Mouse (Mus musculus): ENCODE results near the gene Frem1. TPM values are rescaled to one million over a fixed set of nuclear protein-coding genes. Genes with fewer than 3 reads are reported as not detected.

Frem1 gene
- total RNA-seq, 2 experiments from 2014 or later, result not detected

DNA sequence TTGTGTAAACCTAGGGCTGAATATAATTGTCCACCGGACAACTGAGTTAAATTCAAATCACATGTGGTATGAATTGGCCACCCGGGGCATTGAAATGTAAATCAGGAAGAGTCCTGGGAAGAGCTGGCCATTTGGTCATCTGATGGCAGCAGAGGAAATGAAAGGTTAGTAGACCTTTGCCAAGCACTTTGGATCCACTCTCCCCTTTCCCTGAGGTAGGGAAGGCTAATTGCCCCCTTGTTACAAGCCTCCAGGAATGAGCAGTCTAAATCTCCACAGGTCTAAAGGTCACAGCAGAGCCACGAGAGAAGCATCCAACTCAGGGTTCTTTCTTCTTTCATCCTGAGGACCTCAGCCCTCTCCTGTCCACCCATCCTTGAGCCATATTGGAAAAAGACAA, 20.5 kb downstream of the Frem1 start:
- ATAC-seq (replicated peaks; ENCODE audit: poor library complexity), result no peak

DNA sequence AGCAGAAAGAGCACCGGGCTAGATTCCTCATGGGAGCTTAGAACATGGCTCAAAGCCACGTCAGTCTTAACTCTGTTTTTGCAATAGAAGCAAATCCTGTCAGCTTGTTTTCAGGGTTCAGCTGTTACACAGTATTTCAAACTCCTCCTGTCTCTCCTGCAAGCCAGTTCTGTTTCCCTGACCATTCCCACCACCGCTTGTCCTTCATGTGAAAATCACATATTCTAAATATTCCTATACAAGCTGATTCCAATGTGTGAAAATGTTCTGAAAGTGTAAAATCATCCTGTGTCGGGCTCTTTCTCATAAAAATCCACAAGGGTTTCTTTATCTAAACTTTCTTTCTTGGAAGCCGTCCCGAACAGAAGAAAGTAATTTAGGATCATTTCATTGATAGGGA, 22.0 kb downstream of the Frem1 start:
- no peak for ATAC-seq (replicated peaks; ENCODE audit: poor library complexity)

DNA sequence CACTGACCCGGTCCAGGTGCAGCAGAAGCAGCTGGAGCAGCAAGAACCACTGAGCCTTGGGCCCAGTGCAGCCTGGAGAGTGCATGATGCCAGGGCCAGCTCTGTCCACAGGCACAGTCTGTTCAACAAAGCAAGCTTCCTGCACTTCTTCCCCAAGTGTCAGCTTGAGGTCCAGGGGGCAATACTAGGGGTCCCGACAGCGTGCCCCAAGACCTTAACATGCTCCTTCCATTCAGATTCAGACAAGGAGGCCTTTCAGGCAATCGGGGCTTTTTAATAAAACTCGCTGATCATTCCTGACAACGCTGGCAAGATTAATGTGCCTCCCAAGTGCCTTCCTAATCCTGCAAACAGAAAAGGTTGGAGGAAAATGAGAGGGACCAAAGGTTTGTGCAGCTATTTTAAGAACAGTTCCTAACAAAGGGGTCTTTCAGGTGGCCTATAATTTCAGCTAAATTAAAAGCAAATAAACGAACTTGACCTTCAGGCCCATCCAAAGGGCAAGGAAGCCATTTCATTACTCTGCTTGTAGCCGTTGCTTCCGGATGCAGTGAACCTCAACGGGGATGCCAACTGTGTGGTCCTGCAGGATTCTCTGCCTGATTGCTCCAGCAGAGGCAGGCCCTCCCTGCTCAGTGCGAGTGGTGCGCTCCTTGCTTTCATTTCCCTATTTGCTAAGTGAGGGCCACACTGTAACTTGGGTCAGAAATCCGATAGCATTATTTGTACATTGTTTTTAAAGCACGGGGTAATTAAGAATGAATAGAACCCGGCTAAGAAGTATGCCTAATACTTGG, 31.2 kb downstream of the Frem1 start:
- peak; percentile 77 for ATAC-seq (replicated peaks; ENCODE audit: poor library complexity)

DNA sequence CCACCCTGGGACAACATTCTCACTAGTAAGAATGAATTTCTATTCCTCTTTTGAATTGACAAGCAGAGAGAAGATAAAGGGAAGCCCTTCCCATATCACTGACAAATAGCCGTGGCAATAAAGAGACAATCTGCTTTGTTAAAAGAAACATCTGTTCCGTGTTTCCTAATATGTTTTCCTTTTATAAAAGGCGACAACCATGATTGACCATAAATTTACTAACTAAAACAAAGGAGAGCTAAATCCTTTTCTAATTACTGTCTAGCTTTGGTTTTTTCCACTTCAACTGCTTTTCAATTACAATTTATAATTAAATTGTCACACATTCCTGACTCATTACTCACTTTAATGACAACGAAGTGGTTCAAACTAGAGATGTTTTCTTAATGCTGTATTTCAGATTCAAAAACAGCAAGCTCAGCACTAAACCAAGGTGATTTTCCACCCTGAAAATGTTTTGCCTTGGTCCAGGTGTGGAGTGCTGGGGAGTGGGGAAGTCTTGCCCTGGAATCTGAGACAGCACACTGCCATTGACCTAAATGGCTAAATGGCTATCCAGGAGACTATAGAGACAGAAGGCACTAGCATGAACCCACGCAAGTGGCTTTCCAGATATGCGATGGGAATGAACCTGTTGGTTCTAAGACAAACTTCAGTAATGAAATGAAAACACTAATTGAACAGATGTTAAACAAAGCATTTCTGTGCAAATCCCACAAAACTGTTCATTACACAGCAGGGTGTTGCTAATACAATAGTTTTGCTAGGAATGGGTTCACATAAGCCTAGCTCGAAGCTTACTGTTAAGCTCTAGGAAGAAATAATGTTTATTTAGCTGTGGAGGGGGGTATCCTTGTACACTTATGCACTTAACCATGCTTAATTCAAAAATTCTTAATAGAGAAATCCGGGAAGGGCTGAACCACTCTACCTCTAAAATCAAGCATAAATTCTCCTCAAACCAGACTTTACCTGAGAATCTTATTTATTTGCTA, 33.7 kb downstream of the Frem1 start:
- no peak for ATAC-seq (replicated peaks; ENCODE audit: poor library complexity)

DNA sequence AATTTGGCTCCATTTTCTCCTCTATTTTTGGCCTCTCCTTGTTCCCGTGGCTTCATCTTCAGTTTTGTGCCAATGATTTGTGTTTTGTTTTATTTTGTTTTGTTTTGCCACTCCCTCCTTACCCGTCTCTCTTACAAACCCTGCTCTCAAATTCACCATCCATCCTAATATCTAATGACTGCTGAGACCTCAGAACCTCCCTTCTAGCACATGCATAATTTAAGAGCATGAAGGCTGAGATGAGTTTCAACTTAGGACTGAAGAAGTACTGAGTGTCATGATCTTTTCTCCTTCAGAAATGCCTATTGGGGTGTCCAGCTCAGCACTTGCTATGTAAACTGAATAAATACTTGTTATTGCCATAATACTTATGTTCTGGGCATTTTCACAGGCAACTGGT, 37.6 kb downstream of the Frem1 start:
- no peak for ATAC-seq (replicated peaks; ENCODE audit: poor library complexity)

DNA sequence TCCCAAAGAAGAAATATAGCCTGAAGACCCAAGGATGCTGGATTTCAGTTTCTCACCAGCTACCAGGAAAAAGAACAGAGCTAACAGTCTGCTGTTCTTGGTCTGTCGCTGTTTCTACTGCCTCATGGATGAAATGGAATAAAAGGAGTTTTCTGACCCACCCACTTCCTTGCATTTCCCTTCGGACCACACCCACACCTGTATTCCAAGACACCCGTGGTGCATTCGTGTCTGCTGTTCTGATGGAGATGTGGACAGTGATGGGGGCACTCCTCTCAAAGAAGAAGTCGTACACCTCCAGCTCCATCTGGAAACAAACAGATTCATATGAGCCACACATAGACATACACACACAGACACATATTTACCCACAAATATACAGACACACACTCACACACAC, 48.1 kb downstream of the Frem1 start:
- no peak for ATAC-seq (replicated peaks; ENCODE audit: poor library complexity)

DNA sequence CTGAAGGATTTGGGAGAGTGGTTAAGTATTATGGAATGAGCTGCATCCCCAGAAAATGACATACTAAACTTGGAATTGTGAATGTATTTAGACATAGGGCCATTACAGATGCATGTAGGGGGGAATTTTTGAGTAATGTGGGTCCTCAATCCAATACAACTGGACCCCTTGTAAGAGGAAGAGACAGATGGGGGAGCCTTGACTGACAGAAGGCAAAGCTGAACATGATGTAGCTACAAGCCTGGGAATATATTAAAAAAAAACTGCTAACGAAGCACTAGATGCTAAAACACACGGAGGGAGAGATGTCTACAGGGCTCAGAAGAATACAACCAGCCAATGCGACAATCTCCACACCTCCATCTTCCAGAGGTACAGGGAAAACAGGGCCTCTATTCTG, 60.1 kb downstream of the Frem1 start:
- ATAC-seq (replicated peaks; ENCODE audit: poor library complexity), result no peak

DNA sequence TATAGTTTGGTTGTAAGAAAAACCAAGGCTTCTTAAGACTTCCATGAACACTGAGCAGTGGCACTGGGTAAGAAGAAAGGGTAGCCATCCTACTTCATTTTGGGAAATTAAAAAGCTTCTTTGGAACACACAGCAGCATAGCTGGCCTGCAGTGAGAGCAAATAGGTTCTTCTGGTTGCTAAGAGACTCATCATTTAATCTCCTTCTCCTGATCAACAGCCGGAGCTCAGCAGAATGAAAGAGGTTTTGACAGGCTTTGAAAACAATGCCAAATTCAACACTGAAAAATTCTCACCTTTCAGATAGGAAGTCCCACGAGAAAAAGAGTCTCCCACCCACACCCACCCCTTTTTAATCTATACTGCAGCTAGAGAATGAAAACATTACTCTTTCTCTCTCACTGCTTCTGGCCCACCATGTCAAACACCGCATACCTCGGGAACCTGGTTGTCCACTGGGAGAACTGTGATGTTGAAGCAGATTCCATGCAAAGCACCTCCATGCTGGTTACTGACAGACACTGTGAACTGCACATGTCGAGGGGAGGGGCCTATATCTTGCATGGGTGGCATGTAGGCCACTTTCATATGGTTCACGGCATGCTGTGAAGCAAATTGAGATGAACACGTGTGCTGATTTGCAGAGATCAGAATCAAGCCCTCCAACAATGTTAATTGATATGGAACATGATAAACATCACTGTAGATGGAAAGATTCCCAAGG, 61.0 kb downstream of the Frem1 start:
- ATAC-seq (replicated peaks; ENCODE audit: poor library complexity), result no peak

DNA sequence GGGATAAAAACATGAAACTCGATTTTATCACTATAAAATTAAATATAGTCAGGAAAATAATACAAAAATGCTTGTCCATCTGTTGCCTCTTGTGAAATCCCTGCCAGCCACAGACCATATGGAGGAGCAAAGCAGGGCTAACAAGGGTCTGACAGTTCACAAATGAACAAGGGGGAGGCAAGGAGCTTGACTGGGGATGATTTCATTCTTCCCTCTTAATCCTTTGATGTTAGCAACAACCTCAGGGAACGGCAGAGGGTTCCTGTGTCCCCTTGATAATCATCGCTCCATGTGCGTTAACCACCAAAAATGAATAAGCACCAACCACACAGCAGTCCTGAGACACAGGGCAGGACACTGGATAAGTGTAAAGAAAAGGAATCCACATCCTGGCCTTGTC, 79.8 kb downstream of the Frem1 start:
- ATAC-seq (replicated peaks; ENCODE audit: poor library complexity), result no peak

DNA sequence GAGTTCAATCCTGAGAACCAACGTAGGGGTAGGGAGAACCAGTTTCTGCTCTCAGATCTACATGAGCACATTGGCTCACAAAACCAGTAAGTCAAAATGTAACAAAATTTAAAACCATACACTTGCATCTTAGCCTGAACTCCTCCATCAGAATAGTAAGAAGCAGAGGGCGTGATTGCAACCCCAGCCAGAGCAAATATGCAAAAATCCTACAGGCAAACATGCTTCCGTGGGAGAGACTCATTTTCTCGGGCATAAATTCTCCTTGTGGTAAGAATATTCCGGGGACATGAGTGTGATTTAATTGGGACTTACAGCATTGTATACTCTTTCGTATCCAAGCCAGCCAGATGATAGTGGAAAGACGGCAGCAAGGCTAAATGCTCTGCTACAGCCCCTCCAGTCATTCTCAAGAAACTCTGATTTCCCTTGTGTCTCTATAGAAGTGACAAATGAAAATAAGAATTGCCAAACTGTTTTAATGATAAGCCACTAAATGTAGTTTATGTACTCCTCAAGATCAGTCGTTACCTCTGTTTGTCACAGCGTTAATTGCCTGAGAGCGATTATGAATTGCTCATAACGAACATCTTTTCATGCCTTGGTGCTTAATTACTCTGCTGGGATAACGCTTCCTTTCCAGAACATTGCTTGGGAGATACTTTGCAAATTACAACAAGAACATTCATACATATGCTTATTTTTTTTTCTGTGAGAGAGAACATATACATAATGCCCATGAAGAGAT, 81.1 kb downstream of the Frem1 start:
- ATAC-seq (replicated peaks; ENCODE audit: poor library complexity), result no peak

DNA sequence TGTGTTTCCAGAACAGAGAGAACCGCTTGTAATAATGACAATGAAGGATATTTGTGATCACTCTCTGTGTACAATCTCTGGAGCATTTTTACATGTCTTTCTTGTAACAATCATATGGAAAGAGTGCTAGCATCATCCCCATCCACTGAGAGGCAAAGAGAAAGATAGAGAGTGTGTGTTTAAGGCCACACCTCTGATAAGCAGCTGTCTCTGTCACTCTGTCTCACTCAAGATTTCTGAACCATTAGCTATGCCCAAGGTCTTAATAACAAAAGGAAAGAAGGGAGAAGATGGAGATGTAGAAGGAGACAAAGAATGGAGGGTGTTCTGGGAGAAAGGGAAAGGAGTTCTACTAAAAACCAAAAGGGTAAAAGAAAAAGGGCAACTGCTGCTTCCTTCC, 91.1 kb downstream of the Frem1 start:
- no peak for ATAC-seq (replicated peaks; ENCODE audit: poor library complexity)

DNA sequence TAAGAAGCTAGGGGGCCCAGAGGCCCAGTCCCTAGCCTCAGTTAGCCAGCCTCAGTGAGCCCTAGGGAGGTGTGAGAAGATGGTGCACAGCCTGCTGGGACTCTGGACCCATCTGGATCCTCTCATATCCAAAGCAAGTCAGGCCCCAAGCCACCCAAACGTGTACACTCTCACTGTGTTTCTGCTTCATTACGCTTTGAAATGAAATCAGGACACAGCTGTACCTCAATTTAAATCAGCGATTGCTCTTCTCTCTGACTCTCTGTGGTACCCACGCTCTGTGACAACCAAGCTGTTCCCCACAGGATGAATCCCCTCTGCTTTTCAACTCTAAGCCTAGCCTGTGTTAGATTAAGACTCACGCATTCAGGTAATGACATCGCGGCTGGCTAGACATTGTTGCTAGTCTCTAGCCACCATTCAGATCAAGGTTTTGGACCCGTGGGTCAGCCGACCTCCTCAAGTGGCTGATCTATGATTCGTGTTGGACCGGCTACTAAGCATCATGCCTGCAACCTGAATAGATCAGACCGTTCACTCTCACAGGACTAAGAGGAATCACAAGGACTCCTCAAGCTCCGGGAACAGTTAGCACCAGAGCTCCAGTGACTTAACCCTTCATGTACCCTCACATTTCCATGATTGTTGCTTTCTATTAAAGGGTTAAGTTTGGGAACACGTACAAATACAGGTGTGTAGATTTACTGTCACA, 94.2 kb downstream of the Frem1 start:
- ATAC-seq (replicated peaks; ENCODE audit: poor library complexity), result no peak

DNA sequence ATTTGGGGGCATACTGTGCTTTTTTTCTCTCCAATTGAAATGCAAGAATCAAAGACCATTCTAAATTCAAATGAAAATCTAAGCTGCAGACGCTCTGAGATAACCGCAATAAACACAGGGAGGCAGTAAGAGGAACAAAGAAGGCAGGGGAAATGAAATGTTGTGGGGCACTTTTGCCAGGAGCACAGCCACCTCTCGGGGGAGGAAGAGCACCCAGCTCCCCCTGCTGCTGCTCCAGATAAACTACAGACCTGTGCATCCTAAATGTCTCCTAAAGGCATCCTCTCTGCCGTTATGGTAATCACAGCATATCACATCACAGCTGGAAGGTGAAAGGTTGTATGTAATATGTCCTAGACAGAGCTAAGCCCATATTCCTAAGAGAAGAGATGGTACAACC, 98.1 kb downstream of the Frem1 start:
- no peak for ATAC-seq (replicated peaks; ENCODE audit: poor library complexity)

DNA sequence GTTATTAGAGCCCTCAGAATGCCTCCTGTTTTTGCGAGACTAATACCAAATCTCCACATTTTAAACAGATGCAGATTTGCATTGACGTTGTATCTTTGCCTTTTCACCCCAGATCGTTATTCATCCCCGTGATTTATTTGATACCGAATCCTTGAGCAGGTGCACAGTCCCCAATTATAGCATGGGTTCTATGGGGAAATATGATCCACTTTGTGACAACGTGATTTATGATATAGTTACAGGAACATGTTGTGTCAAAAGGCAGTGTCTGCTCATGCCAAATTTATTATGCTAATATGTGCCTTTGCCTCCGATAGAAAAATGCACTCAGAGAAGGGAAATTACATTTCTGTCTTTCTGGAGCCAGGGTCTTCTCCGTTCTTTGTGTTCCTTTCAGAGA, 102.6 kb downstream of the Frem1 start:
- ATAC-seq (replicated peaks; ENCODE audit: poor library complexity), result no peak

DNA sequence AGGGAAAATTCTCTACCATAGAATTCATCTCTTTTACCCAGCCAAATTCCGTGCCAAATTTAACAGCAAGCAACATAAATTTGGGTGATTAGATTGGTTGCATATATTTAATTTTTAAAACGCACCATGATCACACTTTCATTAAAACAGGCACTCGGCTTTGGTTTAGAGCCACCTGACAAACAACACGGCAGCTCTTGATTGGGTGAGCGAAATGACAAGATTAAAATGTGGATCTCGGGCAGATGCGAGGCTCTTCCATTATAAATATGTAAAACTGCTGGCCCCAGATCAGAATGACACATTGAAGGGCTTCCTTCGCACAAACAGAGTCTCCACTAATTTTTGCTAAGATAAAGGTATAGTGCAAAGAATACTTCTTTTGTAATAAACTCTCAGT, 105.4 kb downstream of the Frem1 start:
- ATAC-seq (replicated peaks; ENCODE audit: poor library complexity), result no peak

DNA sequence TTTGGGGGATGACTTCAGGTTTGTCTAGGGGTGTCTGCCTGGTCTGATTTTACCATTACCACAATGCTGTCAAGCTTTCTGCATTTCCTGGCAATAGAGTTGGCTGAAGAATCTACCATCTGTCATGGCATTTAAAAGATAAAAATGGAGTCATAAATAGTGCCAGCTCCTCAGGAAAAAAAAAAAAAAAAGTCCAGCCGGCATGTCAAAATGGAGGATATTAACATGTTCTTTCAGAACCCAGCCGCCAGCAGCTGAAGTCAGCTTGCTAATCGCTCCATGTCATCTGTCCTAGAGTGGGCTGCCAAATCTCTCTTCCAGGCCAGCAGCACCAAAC, 105.9 kb downstream of the Frem1 start:
- ATAC-seq (replicated peaks; ENCODE audit: poor library complexity), result no peak

DNA sequence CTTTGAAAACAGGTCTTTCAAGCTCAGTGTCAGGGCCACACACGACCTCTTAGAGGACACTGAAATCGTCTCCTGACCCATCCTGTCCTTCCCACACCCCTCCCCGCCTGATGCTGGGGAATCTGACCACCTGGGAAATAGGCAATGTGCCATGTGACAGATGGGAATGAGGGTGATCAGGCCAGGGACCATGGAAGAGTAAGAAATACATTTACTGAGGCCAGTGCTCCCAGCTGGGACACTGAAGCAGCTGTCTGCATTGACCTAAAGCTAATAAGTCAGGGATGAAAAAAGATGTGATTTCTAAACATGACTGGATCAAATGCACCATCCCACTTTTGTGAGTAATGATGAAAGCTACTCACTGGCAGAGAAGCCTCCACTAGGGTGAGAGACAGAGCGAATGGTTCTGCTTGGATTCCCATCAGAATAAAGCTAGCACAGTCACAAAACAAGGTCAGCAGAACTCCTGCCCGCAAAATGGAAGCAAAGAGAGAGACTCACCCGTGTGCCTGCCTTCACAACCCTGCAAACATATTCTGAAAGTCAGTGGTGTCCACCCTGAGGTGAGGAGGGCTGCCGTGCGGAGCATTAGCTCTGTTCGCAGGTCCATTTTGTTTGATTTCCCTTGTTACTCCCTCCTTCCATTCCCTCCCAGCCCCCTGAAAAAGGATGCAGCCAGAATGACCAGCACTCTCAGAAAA, 106.4 kb downstream of the Frem1 start:
- no peak for ATAC-seq (replicated peaks; ENCODE audit: poor library complexity)

DNA sequence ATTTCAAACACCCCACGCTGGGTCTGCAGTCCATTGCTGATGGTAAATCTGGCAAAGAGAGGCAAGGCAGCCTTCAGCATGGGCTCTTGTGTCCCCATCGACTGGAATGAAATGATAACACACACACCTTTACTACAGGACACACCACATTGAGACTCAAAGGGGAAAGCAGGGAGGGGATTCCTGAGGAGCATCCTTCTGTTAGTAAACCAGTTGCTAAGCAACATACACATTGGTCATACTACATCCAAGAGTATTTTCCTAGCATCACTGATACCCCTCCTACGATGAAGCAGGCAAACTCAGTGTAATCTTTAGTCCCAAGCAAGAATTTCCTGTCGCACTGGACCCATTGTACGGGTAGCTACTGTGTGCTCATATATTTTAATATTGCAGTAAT, 111.5 kb downstream of the Frem1 start:
- no peak for ATAC-seq (replicated peaks; ENCODE audit: poor library complexity)

DNA sequence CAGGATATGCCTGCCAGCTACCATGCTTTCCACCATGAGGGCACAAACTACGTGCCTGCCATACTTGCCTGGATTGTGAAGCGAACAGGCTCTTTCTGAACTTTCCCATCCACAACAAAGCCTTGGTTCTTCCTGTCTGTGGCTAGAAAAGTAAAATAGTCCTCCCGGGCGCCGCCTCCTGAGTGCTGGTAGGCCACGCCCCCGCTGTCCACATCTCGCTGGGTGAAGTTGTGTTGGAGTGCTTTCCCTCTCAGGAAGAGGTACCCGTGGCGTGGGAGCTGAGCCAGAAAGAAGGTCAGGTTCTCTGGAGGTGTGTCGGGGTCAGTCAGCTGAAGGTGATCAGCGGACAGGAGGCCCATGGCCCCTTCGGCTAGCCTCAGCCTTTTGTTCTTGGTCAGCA, 111.9 kb downstream of the Frem1 start:
- peak; percentile 60 for ATAC-seq (replicated peaks; ENCODE audit: poor library complexity)

DNA sequence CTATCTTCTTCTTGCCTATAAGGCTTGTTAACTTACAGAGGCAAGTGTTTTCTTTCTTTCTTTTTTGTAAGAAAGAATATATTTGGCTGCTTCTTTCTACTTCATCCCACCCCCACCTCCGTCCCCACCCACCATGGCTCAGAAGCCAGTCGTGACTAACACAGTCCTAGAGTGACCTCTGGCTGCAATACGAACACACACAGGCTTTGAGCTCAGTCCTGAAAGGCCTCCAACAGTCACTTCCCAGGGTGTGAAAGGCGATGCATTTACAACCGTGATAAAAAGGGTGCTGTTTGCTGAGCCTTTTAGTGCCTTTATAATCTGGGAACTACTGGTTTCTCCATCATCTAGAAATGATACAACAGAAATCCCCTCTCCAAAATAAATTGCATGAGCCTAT, 117.8 kb downstream of the Frem1 start:
- ATAC-seq (replicated peaks; ENCODE audit: poor library complexity), result peak; percentile 85
